In genomic region chr14:59075845-59076745, GRCm38 (mm10) we compare ENCODE assay signal across 9 mouse cellular contexts.
A peak's percentile ranks its signal among the peaks of the same experiment; 100 is the strongest.
DNase-seq lines count a peak whose midpoint lies in the region; ATAC-seq lines count a peak whose summit lies in the region.
"Had no signal": no experiment of that assay in that cellular context is flagged by ENCODE, and none has a peak within 500 bp of the region (broad histone marks: within the 10 kb centered on the region; RNA-seq: fewer than 3 reads in every experiment).

No protein-coding gene starts in this region.

- H3K36me3 ChIP-seq in heart, embryonic 11.5 days (ENCODE audit: control insufficient read depth, insufficient read depth, low read length) = no peaks in the 10 kb centered on the region
- H3K36me3 ChIP-seq in midbrain, embryonic 10.5 days = no peaks in the 10 kb centered on the region

- H3K27me3 ChIP-seq in heart, embryonic 11.5 days (ENCODE audit: control insufficient read depth, insufficient read depth, low read length) = no peaks in the 10 kb centered on the region
- H3K27me3 ChIP-seq in midbrain, embryonic 10.5 days (ENCODE audit: low read depth, poor library complexity, severe bottlenecking) = no peaks in the 10 kb centered on the region; the same call in 1 of the 2 replicates
- H3K27me3 ChIP-seq: megakaryocyte, embryonic 14.5 days had no signal

- WGBS in heart, embryonic 11.5 days (ENCODE audit: insufficient replicate concordance) = 30% methylated on average over 29 of the region's 29 CpGs
- 41% methylated on average over 29 of the region's 29 CpGs for WGBS in midbrain, embryonic 10.5 days

- ATAC-seq in frontal cortex, adult (ENCODE audit: low TSS enrichment) = peak; percentile 34; the same call in 1 of the 2 replicates
- no peak for ATAC-seq in heart, embryonic 11.5 days (replicated peaks; ENCODE audit: insufficient number of reproducible peaks, low FRiP score, low TSS enrichment)
- no peak for ATAC-seq in granulocyte monocyte progenitor cell, adult 5-6 weeks (replicated peaks; ENCODE audit: poor library complexity, severe bottlenecking)

- H3K27ac ChIP-seq in heart, embryonic 11.5 days (ENCODE audit: low read depth, low read length) = no peak overlapping the region
- no peak overlapping the region for H3K27ac ChIP-seq in midbrain, embryonic 10.5 days (replicated peaks)

- no peak overlapping the region for H3K9ac ChIP-seq in heart, embryonic 11.5 days (ENCODE audit: low read depth, low read length)

- no peak for DNase-seq in frontal cortex, postnatal 25 days (ENCODE audit: low spot score in 2 of 2)
- DNase-seq in embryo, embryonic 10 days (ENCODE audit: low spot score) = peak; percentile 57
- DNase-seq in midbrain, embryonic 10.5 days (ENCODE audit: low spot score) = peak; percentile 23
- DNase-seq in thymus, postnatal 4 days = no peak
- DNase-seq in left cerebral cortex, postnatal 4 days = no peak

- H3K4me2 ChIP-seq in heart, embryonic 11.5 days = peak overlapping the region; percentile 47

- H3K4me1 ChIP-seq in heart, embryonic 11.5 days (ENCODE audit: control insufficient read depth, insufficient read depth, low read length) = no peaks in the 10 kb centered on the region
- peaks cover 12% of the 10 kb centered on the region for H3K4me1 ChIP-seq in midbrain, embryonic 10.5 days
- H3K4me1 ChIP-seq: megakaryocyte, embryonic 14.5 days had no signal

- intact Hi-C loops in left cerebral cortex, postnatal 4 days (cut with DNase I) = no loop called here

- no peak overlapping the region for H3K4me3 ChIP-seq in heart, embryonic 11.5 days (ENCODE audit: low read depth, low read length)
- peak overlapping the region; percentile 34 for H3K4me3 ChIP-seq in midbrain, embryonic 10.5 days
- H3K4me3 ChIP-seq: megakaryocyte, embryonic 14.5 days had no signal

- no peaks in the 10 kb centered on the region for H3K9me3 ChIP-seq in heart, embryonic 11.5 days (replicated peaks; ENCODE audit: control insufficient read depth, low read length)
- H3K9me3 ChIP-seq in midbrain, embryonic 10.5 days (replicated peaks) = no peaks in the 10 kb centered on the region

Comparison
In these comparisons a context has a peak if more than half of its experiments do, and no peak if none do; other contexts are left out.
1. DNase-seq: peak in embryo, embryonic 10 days (single experiment) and midbrain, embryonic 10.5 days (single experiment); none in frontal cortex, postnatal 25 days (0 of 2), thymus, postnatal 4 days (single experiment) and left cerebral cortex, postnatal 4 days (single experiment).